Mouse (Mus musculus): Measurements from ENCODE around the gene Gas2.

GRCm38 (mm10) chr7:51850877-51851276 is 10.9 kb upstream of the Gas2 start:
- no peak for TF ChIP-seq CTCF (IDR thresholded peaks at IDR 0.05; ENCODE audit: control insufficient read depth, insufficient read depth, insufficient read length)
- TF ChIP-seq MYOG (IDR thresholded peaks at IDR 0.05; ENCODE audit: control insufficient read depth, extremely low read depth, insufficient read length), result no peak
- no peak for TF ChIP-seq CEBPB (IDR thresholded peaks at IDR 0.05; ENCODE audit: low read depth)

Data from C2C12 (cell line).